ENCODE assay signal across 11 mouse cellular contexts in the genomic region with DNA sequence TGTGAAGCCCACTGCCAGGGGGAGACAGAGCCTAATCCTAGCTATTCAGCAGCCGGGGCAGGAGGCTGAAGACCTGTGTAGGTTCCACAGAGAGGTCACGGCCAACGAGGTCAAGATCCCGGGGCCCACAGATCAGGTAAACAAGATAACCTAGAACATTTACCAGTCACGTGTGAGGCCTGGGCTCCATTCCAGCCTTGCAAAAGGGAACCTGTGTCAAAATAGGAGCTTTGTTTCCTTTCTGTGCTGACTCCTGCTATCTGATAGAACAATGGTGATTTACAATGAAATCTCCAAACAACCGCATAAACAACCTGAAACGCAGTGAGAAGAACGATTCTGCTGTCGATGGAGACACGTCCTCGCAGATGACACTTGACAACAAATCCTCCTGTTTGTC. TPM values are rescaled to one million over a fixed set of nuclear protein-coding genes. Genes with fewer than 3 reads are reported as not detected.
DNase-seq lines count a peak whose midpoint lies in the region; ATAC-seq and TF ChIP-seq lines count a peak whose summit lies in the region.
"Had no signal": no experiment of that assay in that cellular context is flagged by ENCODE, and none has a peak within 500 bp of the region (broad histone marks: within the 10 kb centered on the region; RNA-seq: fewer than 3 reads in every experiment).

No protein-coding gene starts in this region.

- no peaks in the 10 kb centered on the region for H3K36me3 ChIP-seq in kidney, adult 2 months (ENCODE audit: control insufficient read depth, insufficient read depth, low read length)
- H3K36me3 ChIP-seq in midbrain, embryonic 13.5 days, result no peaks in the 10 kb centered on the region
- H3K36me3 ChIP-seq: embryonic facial prominence, embryonic 15.5 days; liver, embryonic 13.5 days had no signal

- WGBS in kidney, adult 2 months, result 17% methylated on average over 11 of the region's 11 CpGs
- 75% methylated on average over 11 of the region's 11 CpGs for WGBS in midbrain, embryonic 13.5 days

- peak overlapping the region; percentile 97 for H3K27ac ChIP-seq in kidney, adult 2 months (ENCODE audit: insufficient read depth, low read depth, low read length)
- H3K27ac ChIP-seq in midbrain, embryonic 13.5 days, result no peak overlapping the region
- H3K27ac ChIP-seq: embryonic facial prominence, embryonic 15.5 days; liver, embryonic 13.5 days had no signal

- H3K9me3 ChIP-seq in midbrain, embryonic 13.5 days, result no peaks in the 10 kb centered on the region
- H3K9me3 ChIP-seq: embryonic facial prominence, embryonic 15.5 days; liver, embryonic 13.5 days had no signal

- H3K4me1 ChIP-seq in kidney, adult 2 months (ENCODE audit: control insufficient read depth, insufficient read depth, low read length), result peaks cover 13% of the 10 kb centered on the region; the same call in 1 of the 2 replicates
- no peaks in the 10 kb centered on the region for H3K4me1 ChIP-seq in midbrain, embryonic 13.5 days (replicated peaks)
- H3K4me1 ChIP-seq: embryonic facial prominence, embryonic 15.5 days; liver, embryonic 13.5 days had no signal

- H3K4me3 ChIP-seq in kidney, adult 2 months (ENCODE audit: insufficient read depth, low read depth, low read length), result no peak overlapping the region
- no peak overlapping the region for H3K4me3 ChIP-seq in midbrain, embryonic 13.5 days (replicated peaks)
- H3K4me3 ChIP-seq: embryonic facial prominence, embryonic 15.5 days; liver, embryonic 13.5 days had no signal

- H3K27me3 ChIP-seq in kidney, adult 2 months (replicated peaks; ENCODE audit: control insufficient read depth, insufficient read depth, low read length), result no peaks in the 10 kb centered on the region
- H3K27me3 ChIP-seq in midbrain, embryonic 13.5 days, result no peaks in the 10 kb centered on the region
- H3K27me3 ChIP-seq: embryonic facial prominence, embryonic 15.5 days; liver, embryonic 13.5 days had no signal

- no peak overlapping the region for H3K9ac ChIP-seq in midbrain, embryonic 13.5 days (replicated peaks)
- H3K9ac ChIP-seq: embryonic facial prominence, embryonic 15.5 days; liver, embryonic 13.5 days had no signal

- TF ChIP-seq CTCF in kidney, adult 2 months (conservative IDR thresholded peaks at IDR 0.05; ENCODE audit: insufficient read depth, insufficient read length, low read depth, low read length), result no peak

- no peak overlapping the region for H3K4me2 ChIP-seq in midbrain, embryonic 13.5 days (replicated peaks)
- H3K4me2 ChIP-seq: embryonic facial prominence, embryonic 15.5 days; liver, embryonic 13.5 days had no signal

- no peak for TF ChIP-seq POLR2A in kidney, adult 2 months (IDR thresholded peaks at IDR 0.05; ENCODE audit: low read depth, low read length)

- no peak for ATAC-seq in midbrain, embryonic 13.5 days

- DNase-seq in 416B (ENCODE audit: low read depth), result peak; percentile 18
- DNase-seq in adrenal gland, postnatal 25 days, result peak; percentile 48
- DNase-seq in kidney, adult 2 months, result peak; percentile 91
- peak; percentile 56 for DNase-seq in lung, postnatal 14 days
- no peak for DNase-seq in right cerebral cortex, postnatal 25 days
- no peak for DNase-seq in frontal cortex, adult 2 months (ENCODE audit: extremely low spot score in 1 of 2, low spot score in 1 of 2)
- no peak for DNase-seq in gastrocnemius, postnatal 25 days
- DNase-seq: liver, embryonic 13.5 days had no signal

RNA-seq across cellular contexts. Expression of a gene that starts 0.4 kb away (rescaled TPM):
- total RNA-seq in adrenal gland, postnatal 25 days (2021), result 1.8 and 5.3 TPM in 2 replicates
- polyA plus RNA-seq in kidney, adult 2 months (2012; rRNA removed), result 163 and 168 TPM in 2 replicates
- 0.27 and 0.96 TPM in 2 replicates for polyA plus RNA-seq in frontal cortex, adult 2 months (2012; rRNA removed)
- 1 to 10 TPM in 1 of 2 experiments, under 1 TPM in 1; 0.35 to 1.1 TPM for total RNA-seq in gastrocnemius, postnatal 25 days (2021)
- polyA plus RNA-seq in midbrain, embryonic 13.5 days (2015; fragmentation: Nextera tagmentation; extraction: Ambion mirVana), result 1.0 and 1.3 TPM in 2 replicates

RNA-seq across cellular contexts. Expression of a gene that starts 36.3 kb away (rescaled TPM):
- total RNA-seq in adrenal gland, postnatal 25 days (2021), result 3.4 and 4.3 TPM in 2 replicates
- polyA plus RNA-seq in kidney, adult 2 months (2012; rRNA removed), result 22.4 and 25.5 TPM in 2 replicates
- polyA plus RNA-seq in frontal cortex, adult 2 months (2012; rRNA removed), result 3.0 and 3.5 TPM in 2 replicates
- 1 to 10 TPM; 2.7 to 3.2 TPM for total RNA-seq in gastrocnemius, postnatal 25 days (2021)
- polyA plus RNA-seq in midbrain, embryonic 13.5 days (2015; fragmentation: Nextera tagmentation; extraction: Ambion mirVana), result 1.3 TPM in 2 replicates

RNA-seq across cellular contexts. Expression of a gene that starts 36.4 kb away (rescaled TPM):
- 55.2 and 55.8 TPM in 2 replicates for total RNA-seq in adrenal gland, postnatal 25 days (2021)
- polyA plus RNA-seq in kidney, adult 2 months (2012; rRNA removed), result 14.7 and 25.0 TPM in 2 replicates
- polyA plus RNA-seq in frontal cortex, adult 2 months (2012; rRNA removed), result 101 and 114 TPM in 2 replicates
- 10 to 100 TPM; 16.9 to 17.4 TPM for total RNA-seq in gastrocnemius, postnatal 25 days (2021)
- 242 and 243 TPM in 2 replicates for polyA plus RNA-seq in midbrain, embryonic 13.5 days (2015; fragmentation: Nextera tagmentation; extraction: Ambion mirVana)

RNA-seq across cellular contexts. Expression of a gene that starts 39.0 kb away (rescaled TPM):
- not detected in 2 replicates for total RNA-seq in adrenal gland, postnatal 25 days (2021)
- 0.19 and 0.28 TPM in 2 replicates for polyA plus RNA-seq in kidney, adult 2 months (2012; rRNA removed)
- polyA plus RNA-seq in frontal cortex, adult 2 months (2012; rRNA removed), result 2.2 and 2.4 TPM in 2 replicates
- total RNA-seq in gastrocnemius, postnatal 25 days (2021), result not detected
- polyA plus RNA-seq in midbrain, embryonic 13.5 days (2015; fragmentation: Nextera tagmentation; extraction: Ambion mirVana), result 1.1 and 1.3 TPM in 2 replicates
- polyA plus RNA-seq: liver, embryonic 13.5 days; stomach, embryonic 14.5 days had no signal

Comparison
In these comparisons a context has a peak if more than half of its experiments do, and no peak if none do; other contexts are left out.
1. DNase-seq: peak in 416B (single experiment), adrenal gland, postnatal 25 days (single experiment), kidney, adult 2 months (single experiment) and lung, postnatal 14 days (single experiment); none in right cerebral cortex, postnatal 25 days (single experiment), frontal cortex, adult 2 months (0 of 2) and gastrocnemius, postnatal 25 days (single experiment).
2. RNA of a gene that starts 0.4 kb away (polyA plus RNA-seq): 163 to 168 TPM in kidney, adult 2 months; 1.0 to 1.3 TPM in midbrain, embryonic 13.5 days and 0.27 to 0.96 TPM in frontal cortex, adult 2 months; every median in the first group is over 10 times any median in the second.